Mouse (Mus musculus) fat pad, adult 2 months (tissue): Measurements from ENCODE around the gene Ldlr.

ENCODE experiments used
- DNase-seq: peaks from one replicate; pipeline ENCODE4 v3.0.0-alpha.2; 2011; ENCODE audit warnings: low read depth, low spot score; ENCODE audit errors: extremely low read depth

Gene Ldlr

GRCm38 (mm10) chr9:21725224-21726121, 2.2 kb downstream of the Ldlr start:
- DNase-seq, result no peak

GRCm38 (mm10) chr9:21726218-21726975, 3.1 kb downstream of the Ldlr start:
- DNase-seq, result peak; percentile 59

GRCm38 (mm10) chr9:21728261-21728832, 5.1 kb downstream of the Ldlr start:
- no peak for DNase-seq

- DNase-seq, result no peak
Measured at GRCm38 (mm10) chr9:21729264-21729663, 6.0 kb downstream of the Ldlr start.

GRCm38 (mm10) chr9:21732288-21732687, 9.0 kb downstream of the Ldlr start:
- no peak for DNase-seq

GRCm38 (mm10) chr9:21733446-21733845, 10.2 kb downstream of the Ldlr start:
- DNase-seq, result no peak

GRCm38 (mm10) chr9:21733989-21734388, 10.7 kb downstream of the Ldlr start:
- DNase-seq, result no peak

GRCm38 (mm10) chr9:21735126-21735525, 11.8 kb downstream of the Ldlr start:
- no peak for DNase-seq

GRCm38 (mm10) chr9:21736580-21736979, 13.3 kb downstream of the Ldlr start:
- no peak for DNase-seq

- DNase-seq, result no peak
Measured at GRCm38 (mm10) chr9:21737188-21737587, 13.9 kb downstream of the Ldlr start.

- DNase-seq, result no peak
Measured at GRCm38 (mm10) chr9:21738776-21739175, 15.5 kb downstream of the Ldlr start.

GRCm38 (mm10) chr9:21740427-21740826, 17.1 kb downstream of the Ldlr start:
- no peak for DNase-seq

GRCm38 (mm10) chr9:21741514-21741913, 18.2 kb downstream of the Ldlr start:
- DNase-seq, result no peak

- no peak for DNase-seq
Measured at GRCm38 (mm10) chr9:21747238-21747774, 24.0 kb downstream of the Ldlr start.

GRCm38 (mm10) chr9:21748033-21748432, 24.8 kb downstream of the Ldlr start:
- DNase-seq, result no peak

GRCm38 (mm10) chr9:21748491-21748890, 25.2 kb downstream of the Ldlr start:
- DNase-seq, result no peak

- DNase-seq, result no peak
Measured at GRCm38 (mm10) chr9:21749382-21750118, 26.3 kb downstream of the Ldlr start.

- DNase-seq, result no peak
Measured at GRCm38 (mm10) chr9:21750370-21750769, 27.1 kb downstream of the Ldlr start.

- no peak for DNase-seq
Measured at GRCm38 (mm10) chr9:21751347-21751746, 28.1 kb downstream of the Ldlr start.

- DNase-seq, result no peak
Measured at GRCm38 (mm10) chr9:21752252-21752792, 29.0 kb downstream of the Ldlr start.
